Mouse (Mus musculus) adrenal gland, postnatal 10 days (tissue): Measurements from ENCODE around the gene Olfr750. TPM values are rescaled to one million over a fixed set of nuclear protein-coding genes. Genes with fewer than 3 reads are reported as not detected.

ENCODE experiments used
- DNase-seq: peaks from one replicate; pipeline ENCODE4 v3.0.0; 2021; ENCODE audit warnings: mixed read lengths
- total RNA-seq, 2 experiments: library from RNA; stranded (reverse); gene quantifications; 2 replicates each; pipeline ENCODE4 v1.2.3; 2021

Olfr750 gene
- total RNA-seq, 2 experiments from 2014 or later, result not detected

- peak; percentile 89 for DNase-seq
Measured at GRCm38 (mm10) chr14:51088166-51088969, 14.1 kb upstream of the Olfr750 start.

- DNase-seq, result no peak
Measured at GRCm38 (mm10) chr14:51087762-51088161, 13.5 kb upstream of the Olfr750 start.

GRCm38 (mm10) chr14:51085911-51086310, 11.7 kb upstream of the Olfr750 start:
- DNase-seq, result no peak

GRCm38 (mm10) chr14:51085086-51085485, 10.9 kb upstream of the Olfr750 start:
- DNase-seq, result no peak

GRCm38 (mm10) chr14:51083805-51084204, 9.6 kb upstream of the Olfr750 start:
- DNase-seq, result no peak

GRCm38 (mm10) chr14:51082599-51083581, 8.7 kb upstream of the Olfr750 start:
- DNase-seq, result peak; percentile 67

- DNase-seq, result no peak
Measured at GRCm38 (mm10) chr14:51081035-51081434, 6.8 kb upstream of the Olfr750 start.

- DNase-seq, result no peak
Measured at GRCm38 (mm10) chr14:51079180-51079579, 4.9 kb upstream of the Olfr750 start.

GRCm38 (mm10) chr14:51069617-51070016, 4.6 kb downstream of the Olfr750 start:
- DNase-seq, result peak; percentile 56

- no peak for DNase-seq
Measured at GRCm38 (mm10) chr14:51068956-51069355, 5.3 kb downstream of the Olfr750 start.

GRCm38 (mm10) chr14:51060761-51061160, 13.5 kb downstream of the Olfr750 start:
- no peak for DNase-seq

- no peak for DNase-seq
Measured at GRCm38 (mm10) chr14:51057401-51057831, 16.8 kb downstream of the Olfr750 start, which contains the start of gene Rnase12. Rnase12 (minus strand) TSS chr14:51057661.

- DNase-seq, result no peak
Measured at GRCm38 (mm10) chr14:51054243-51055237, 19.7 kb downstream of the Olfr750 start.

GRCm38 (mm10) chr14:51053176-51053575, 21.1 kb downstream of the Olfr750 start:
- no peak for DNase-seq

- DNase-seq, result no peak
Measured at GRCm38 (mm10) chr14:51051941-51052340, 22.3 kb downstream of the Olfr750 start.

GRCm38 (mm10) chr14:51050063-51050462, 24.2 kb downstream of the Olfr750 start, which contains the start of gene Rnase11:
Rnase11 (minus strand) TSS chr14:51050163.
- DNase-seq, result no peak

- no peak for DNase-seq
Measured at GRCm38 (mm10) chr14:51047846-51048245, 26.4 kb downstream of the Olfr750 start.

GRCm38 (mm10) chr14:51041769-51042168, 32.5 kb downstream of the Olfr750 start, which contains the start of gene Rnase9:
Rnase9 (minus strand) TSS chr14:51041869.
- no peak for DNase-seq

GRCm38 (mm10) chr14:51036214-51036613, 38.0 kb downstream of the Olfr750 start:
- no peak for DNase-seq

GRCm38 (mm10) chr14:51035206-51035605, 39.0 kb downstream of the Olfr750 start:
- no peak for DNase-seq
